28 mouse cellular contexts compared by ENCODE assay signal in genomic region chr2:120012924-120013323, GRCm38 (mm10). TPM values are rescaled to one million over a fixed set of nuclear protein-coding genes. Genes with fewer than 3 reads are reported as not detected.
A peak's percentile ranks its signal among the peaks of the same experiment; 100 is the strongest.
DNase-seq lines count a peak whose midpoint lies in the region; ATAC-seq and TF ChIP-seq lines count a peak whose summit lies in the region.
"Had no signal": no experiment of that assay in that cellular context is flagged by ENCODE, and none has a peak within 500 bp of the region (broad histone marks: within the 10 kb centered on the region; RNA-seq: fewer than 3 reads in every experiment).

No protein-coding gene starts in this region.

- no peak overlapping the region for H3K27ac ChIP-seq in heart, embryonic 12.5 days (ENCODE audit: poor library complexity, severe bottlenecking)
- H3K27ac ChIP-seq in liver, embryonic 11.5 days (ENCODE audit: low read depth, low read length), result no peak overlapping the region
- H3K27ac ChIP-seq in testis, adult 2 months (ENCODE audit: control insufficient read depth, insufficient read depth, low read depth, low read length), result peak overlapping the region; percentile 4; the same call in 1 of the 2 replicates
- H3K27ac ChIP-seq: embryonic facial prominence, embryonic 13.5 days; forebrain, embryonic 10.5 days; forebrain, embryonic 15.5 days; gastrocnemius, adult 2 months; heart, embryonic 15.5 days; hindbrain, embryonic 12.5 days; hindbrain, postnatal 0 days; macrophage; neural tube, embryonic 15.5 days had no signal

- no peak for DNase-seq in heart, postnatal 10 days
- DNase-seq in ovary, adult 18-20 months (ENCODE audit: low spot score), result peak; percentile 77
- DNase-seq in ovary, postnatal 10 days (ENCODE audit: low spot score), result no peak
- DNase-seq in liver, embryonic 11.5 days (ENCODE audit: low spot score), result no peak
- no peak for DNase-seq in urinary bladder, postnatal 10 days (ENCODE audit: low spot score)
- no peak for DNase-seq in urinary bladder, postnatal 25 days (ENCODE audit: low spot score)
- DNase-seq: B cell, adult 2 months; cerebellum, adult 11 months; cerebellum, postnatal 10 days; gastrocnemius, adult 2 months; heart, postnatal 36 days; kidney, adult 11 months; kidney, postnatal 14 days; lung, adult 2 months; lung, postnatal 10 days; midbrain, embryonic 14.5 days; thymus, postnatal 4 days had no signal

- H3K4me3 ChIP-seq in heart, embryonic 12.5 days, result no peak overlapping the region
- H3K4me3 ChIP-seq in liver, embryonic 11.5 days (ENCODE audit: low read depth, low read length), result no peak overlapping the region
- H3K4me3 ChIP-seq in testis, adult 2 months (ENCODE audit: control insufficient read depth, low read depth, low read length), result no peak overlapping the region
- H3K4me3 ChIP-seq: embryonic facial prominence, embryonic 13.5 days; forebrain, embryonic 10.5 days; forebrain, embryonic 15.5 days; gastrocnemius, adult 2 months; heart, embryonic 15.5 days; hindbrain, embryonic 12.5 days; neural tube, embryonic 15.5 days had no signal

- whole genome bisulfite sequencing in heart, embryonic 12.5 days, result 45% methylated on average over 13 of the region's 13 CpGs
- WGBS in liver, embryonic 11.5 days, result 68% methylated on average over 13 of the region's 13 CpGs

- H3K9ac ChIP-seq in heart, embryonic 12.5 days, result peak overlapping the region; percentile 24; the same call in 1 of the 2 replicates
- H3K9ac ChIP-seq in liver, embryonic 11.5 days (ENCODE audit: low read depth, low read length), result no peak overlapping the region
- H3K9ac ChIP-seq: embryonic facial prominence, embryonic 13.5 days; forebrain, embryonic 15.5 days; heart, embryonic 15.5 days; hindbrain, embryonic 12.5 days; neural tube, embryonic 15.5 days had no signal

- no peak for TF ChIP-seq CTCF in testis, adult 2 months (IDR thresholded peaks at IDR 0.05; ENCODE audit: control insufficient read depth, insufficient read depth, insufficient replicate concordance, low read depth, low read length)

- H3K9me3 ChIP-seq in heart, embryonic 12.5 days (replicated peaks), result no peaks in the 10 kb centered on the region
- no peaks in the 10 kb centered on the region for H3K9me3 ChIP-seq in liver, embryonic 11.5 days (ENCODE audit: control insufficient read depth, low read length)
- H3K9me3 ChIP-seq: embryonic facial prominence, embryonic 13.5 days; forebrain, embryonic 10.5 days; forebrain, embryonic 15.5 days; heart, embryonic 15.5 days; hindbrain, embryonic 12.5 days; neural tube, embryonic 15.5 days had no signal

- intact Hi-C loops in heart, postnatal 10 days (cut with DNase I), result loop anchor here (2.0 kb wide), 1 partner anchor 214 kb away; no protein-coding TSS in a partner anchor

- H3K36me3 ChIP-seq in heart, embryonic 12.5 days, result peaks cover 19% of the 10 kb centered on the region
- H3K36me3 ChIP-seq in liver, embryonic 11.5 days (ENCODE audit: control insufficient read depth, insufficient read depth, low read length), result peaks cover 5% of the 10 kb centered on the region; the same call in 1 of the 2 replicates
- peaks cover 6% of the 10 kb centered on the region for H3K36me3 ChIP-seq in testis, adult 2 months (ENCODE audit: control insufficient read depth, insufficient read depth, low read length)

- no peak for ATAC-seq in heart, embryonic 12.5 days (ENCODE audit: insufficient number of reproducible peaks, low FRiP score)
- ATAC-seq in liver, embryonic 11.5 days (replicated peaks; ENCODE audit: low FRiP score), result 0 out of 2 replicates have a peak, but pooled peaks have one; percentile 51
- ATAC-seq: activated CD4-positive, CD25-positive, alpha-beta regulatory T cell, adult 4 months; forebrain, embryonic 15.5 days; hindbrain, postnatal 0 days had no signal

- H3K4me2 ChIP-seq in heart, embryonic 12.5 days, result no peak overlapping the region
- H3K4me2 ChIP-seq in liver, embryonic 11.5 days, result no peak overlapping the region
- H3K4me2 ChIP-seq: embryonic facial prominence, embryonic 13.5 days; forebrain, embryonic 15.5 days; heart, embryonic 15.5 days; hindbrain, embryonic 12.5 days; neural tube, embryonic 15.5 days had no signal

- no peaks in the 10 kb centered on the region for H3K27me3 ChIP-seq in heart, embryonic 12.5 days (replicated peaks)
- H3K27me3 ChIP-seq in liver, embryonic 11.5 days (replicated peaks; ENCODE audit: control insufficient read depth, insufficient read depth, low read length), result no peaks in the 10 kb centered on the region
- no peaks in the 10 kb centered on the region for H3K27me3 ChIP-seq in testis, adult 2 months (ENCODE audit: control insufficient read depth, insufficient read depth, low read length)
- H3K27me3 ChIP-seq: embryonic facial prominence, embryonic 13.5 days; forebrain, embryonic 15.5 days; heart, embryonic 15.5 days; hindbrain, embryonic 12.5 days; neural tube, embryonic 15.5 days had no signal

- TF ChIP-seq POLR2A in testis, adult 2 months (IDR thresholded peaks at IDR 0.05; ENCODE audit: control insufficient read depth, low read depth, low read length), result no peak

- H3K4me1 ChIP-seq in heart, embryonic 12.5 days (replicated peaks), result peaks cover 12% of the 10 kb centered on the region
- H3K4me1 ChIP-seq in liver, embryonic 11.5 days (replicated peaks; ENCODE audit: control insufficient read depth, insufficient read depth, low read length), result no peaks in the 10 kb centered on the region; the same call in 1 of the 2 replicates
- no peaks in the 10 kb centered on the region; the same call in 1 of the 2 replicates for H3K4me1 ChIP-seq in testis, adult 2 months (ENCODE audit: control insufficient read depth, insufficient read depth, low read length)
- H3K4me1 ChIP-seq: embryonic facial prominence, embryonic 13.5 days; forebrain, embryonic 10.5 days; forebrain, embryonic 15.5 days; hindbrain, embryonic 12.5 days; neural tube, embryonic 15.5 days had no signal

RNA-seq across cellular contexts. Expression of gene Jmjd7, which starts 14.4 kb away (rescaled TPM):
- 13.1 and 13.3 TPM in 2 replicates for polyA plus RNA-seq in heart, embryonic 12.5 days (2016; fragmentation: Nextera tagmentation; extraction: Ambion mirVana)
- total RNA-seq in heart, postnatal 10 days (2021), result 10 to 100 TPM; 10.8 to 11.4 TPM
- 13.5 and 16.3 TPM in 2 replicates for polyA plus RNA-seq in liver, embryonic 11.5 days (2014; fragmentation: Nextera tagmentation; extraction: Ambion mirVana)
- 6.4 and 7.3 TPM in 2 replicates for polyA plus RNA-seq in testis, adult 2 months (2012; rRNA removed)

RNA-seq across cellular contexts. Expression of gene Gm28042, which starts 14.4 kb away (rescaled TPM):
- polyA plus RNA-seq in heart, embryonic 12.5 days (2016; fragmentation: Nextera tagmentation; extraction: Ambion mirVana), result 2.3 and 3.2 TPM in 2 replicates
- under 1 TPM; 0.74 to 0.93 TPM for total RNA-seq in heart, postnatal 10 days (2021)
- polyA plus RNA-seq in liver, embryonic 11.5 days (2014; fragmentation: Nextera tagmentation; extraction: Ambion mirVana), result 1.1 and 1.9 TPM in 2 replicates
- 3.1 and 3.7 TPM in 2 replicates for polyA plus RNA-seq in testis, adult 2 months (2012; rRNA removed)
- polyA plus RNA-seq: macrophage had no signal

RNA-seq across cellular contexts. Expression of gene Pla2g4b, which starts 20.3 kb away (rescaled TPM):
- polyA plus RNA-seq in heart, embryonic 12.5 days (2016; fragmentation: Nextera tagmentation; extraction: Ambion mirVana), result 2.3 and 2.5 TPM in 2 replicates
- total RNA-seq in heart, postnatal 10 days (2021), result 1 to 10 TPM; 1.7 to 1.8 TPM
- 1.9 and 2.3 TPM in 2 replicates for polyA plus RNA-seq in liver, embryonic 11.5 days (2014; fragmentation: Nextera tagmentation; extraction: Ambion mirVana)
- polyA plus RNA-seq in testis, adult 2 months (2012; rRNA removed), result 2.7 and 4.1 TPM in 2 replicates

RNA-seq across cellular contexts. Expression of gene Mapkbp1, which starts 40.4 kb away (rescaled TPM):
- polyA plus RNA-seq in heart, embryonic 12.5 days (2016; fragmentation: Nextera tagmentation; extraction: Ambion mirVana), result 3.3 and 3.8 TPM in 2 replicates
- 10 to 100 TPM; 11.8 to 12.7 TPM for total RNA-seq in heart, postnatal 10 days (2021)
- polyA plus RNA-seq in liver, embryonic 11.5 days (2014; fragmentation: Nextera tagmentation; extraction: Ambion mirVana), result 1.7 TPM in 2 replicates
- polyA plus RNA-seq in testis, adult 2 months (2012; rRNA removed), result 53.2 and 66.1 TPM in 2 replicates
